Mouse (Mus musculus) limb, embryonic 11.5 days (tissue): Measurements from ENCODE around the gene Zyg11a. TPM values are rescaled to one million over a fixed set of nuclear protein-coding genes. Genes with fewer than 3 reads are reported as not detected.

Experiments used
- ATAC-seq: fragments of 200-750 bp; cut with Nextera tagmentation; 2 replicates; pipeline ENCODE4 v1.8.0; 2017; ENCODE audit warnings: low read depth; ENCODE audit not compliant: insufficient number of reproducible peaks, low FRiP score, low TSS enrichment
- DNase-seq: peaks from one replicate; pipeline ENCODE4 v3.0.0-alpha.2; 2015; ENCODE audit warnings: low spot score
- H3K27ac ChIP-seq: fragments of 300-500 bp; sonication (generic); replicated peaks from 2 replicates; pipeline ENCODE4 v1.5.1; 2014; ENCODE audit warnings: low read depth, mild to moderate bottlenecking, low read length
- H3K27me3 ChIP-seq: fragments of 300-500 bp; sonication (generic); 2 replicates; pipeline ENCODE4 v1.6.1; 2014; ENCODE audit warnings: mild to moderate bottlenecking, low read length, mixed read lengths; ENCODE audit not compliant: control insufficient read depth, insufficient read depth
- H3K36me3 ChIP-seq: fragments of 300-500 bp; sonication (generic); 2 replicates; pipeline ENCODE4 v1.6.1; 2014; ENCODE audit warnings: mild to moderate bottlenecking, low read length, moderate library complexity, mixed read lengths; ENCODE audit not compliant: control insufficient read depth, insufficient read depth
- H3K4me1 ChIP-seq: fragments of 300-500 bp; sonication (generic); 2 replicates; pipeline ENCODE4 v1.6.1; 2014; ENCODE audit warnings: low read length, mixed read lengths; ENCODE audit not compliant: control insufficient read depth, insufficient read depth
- H3K4me2 ChIP-seq: fragments of 300-500 bp; sonication (generic); 2 replicates; pipeline ENCODE4 v1.6.1; 2014; ENCODE audit warnings: low read depth, mild to moderate bottlenecking, moderate library complexity; ENCODE audit not compliant: severe bottlenecking
- H3K4me3 ChIP-seq: fragments of 300-500 bp; sonication (generic); 2 replicates; pipeline ENCODE4 v1.5.1; 2014; ENCODE audit warnings: low read depth, low read length
- H3K9ac ChIP-seq: fragments of 300-500 bp; sonication (generic); 2 replicates; pipeline ENCODE4 v1.6.1; 2014; ENCODE audit warnings: mild to moderate bottlenecking, low read length
- H3K9me3 ChIP-seq: fragments of 300-500 bp; sonication (generic); 2 replicates; pipeline ENCODE4 v1.6.1; 2016; ENCODE audit warnings: low read length; ENCODE audit not compliant: control insufficient read depth
- WGBS: fragments of 180-500 bp; shearing (Covaris S2); extraction: QIAGEN DNeasy Blood & Tissue Kit; methylation state at CpG from one replicate; pipeline ENCODE4 v1.1.7; 2014; 5-methylcytosine and 5-hydroxymethylcytosine counted together
- polyA plus RNA-seq: library from polyadenylated mRNA; unstranded; fragments of >200 nt; fragmentation: Nextera tagmentation; extraction: Ambion mirVana; gene quantifications from 2 replicates; pipeline ENCODE4 v1.2.1, GENCODE M21; 2014

The Zyg11a gene
- polyA plus RNA-seq, result 0.08 and 0.18 TPM in 2 replicates

GRCm38 (mm10) chr4:108217332-108218179 is at the start of gene Zyg11a:
Zyg11a (minus strand) TSS chr4:108218048.
- Histone ChIP-seq H3K27me3 (peaks cover 29% of the 10 kb centered on the region), H3K36me3 (no peaks in the 10 kb centered on the region), H3K4me1 (no peaks in the 10 kb centered on the region), H3K4me2 (peak within 1 kb of the TSS; percentile 57), H3K27ac (no peak within 1 kb of the TSS), H3K4me3 (peak within 1 kb of the TSS; percentile 41), H3K9ac (peak within 1 kb of the TSS; percentile 17; the same call in 1 of the 2 replicates), H3K9me3 (no peaks in the 10 kb centered on the region)
- ATAC-seq, result peak; percentile 47
- peak; percentile 51 for DNase-seq
- WGBS, result under 1% methylated on average over 95 of the region's 107 CpGs

- Histone ChIP-seq H3K27me3 (no peaks in the 10 kb centered on the region), H3K4me1 (no peaks in the 10 kb centered on the region), H3K36me3 (peaks cover 3% of the 10 kb centered on the region; the same call in 1 of the 2 replicates), H3K9ac (no peak overlapping the region), H3K4me2 (no peak overlapping the region), H3K4me3 (no peak overlapping the region), H3K9me3 (no peaks in the 10 kb centered on the region), H3K27ac (no peak overlapping the region)
- no peak for DNase-seq
- WGBS, result 92% methylated on average over 7 of the region's 7 CpGs
- ATAC-seq, result no peak
Observed at GRCm38 (mm10) chr4:108265774-108266173, 47.9 kb upstream of the Zyg11a start.

GRCm38 (mm10) chr4:108253317-108253716 is 35.5 kb upstream of the Zyg11a start:
- H3K36me3 ChIP-seq, result peaks cover 11% of the 10 kb centered on the region; the same call in 1 of the 2 replicates

GRCm38 (mm10) chr4:108250501-108250900 is 32.7 kb upstream of the Zyg11a start:
- no peaks in the 10 kb centered on the region for H3K27me3 ChIP-seq
- no peak overlapping the region for H3K4me2 ChIP-seq
- no peak overlapping the region for H3K4me3 ChIP-seq
- H3K9me3 ChIP-seq, result no peaks in the 10 kb centered on the region
- WGBS, result 95% methylated on average over 9 of the region's 9 CpGs
- no peak for DNase-seq
- no peak overlapping the region for H3K27ac ChIP-seq
- H3K4me1 ChIP-seq, result no peaks in the 10 kb centered on the region
- H3K9ac ChIP-seq, result no peak overlapping the region
- ATAC-seq, result no peak
- peaks cover 7% of the 10 kb centered on the region; the same call in 1 of the 2 replicates for H3K36me3 ChIP-seq

More at GRCm38 (mm10) chr4:108253317-108253716, 35.5 kb upstream of the Zyg11a start:
- Histone ChIP-seq H3K27ac (no peak overlapping the region), H3K27me3 (no peaks in the 10 kb centered on the region), H3K4me1 (no peaks in the 10 kb centered on the region), H3K4me3 (no peak overlapping the region), H3K9ac (no peak overlapping the region), H3K4me2 (no peak overlapping the region), H3K9me3 (no peaks in the 10 kb centered on the region)
- WGBS, result 90% methylated on average over 6 of the region's 6 CpGs
- DNase-seq (no peak), ATAC-seq (no peak)

DNA sequence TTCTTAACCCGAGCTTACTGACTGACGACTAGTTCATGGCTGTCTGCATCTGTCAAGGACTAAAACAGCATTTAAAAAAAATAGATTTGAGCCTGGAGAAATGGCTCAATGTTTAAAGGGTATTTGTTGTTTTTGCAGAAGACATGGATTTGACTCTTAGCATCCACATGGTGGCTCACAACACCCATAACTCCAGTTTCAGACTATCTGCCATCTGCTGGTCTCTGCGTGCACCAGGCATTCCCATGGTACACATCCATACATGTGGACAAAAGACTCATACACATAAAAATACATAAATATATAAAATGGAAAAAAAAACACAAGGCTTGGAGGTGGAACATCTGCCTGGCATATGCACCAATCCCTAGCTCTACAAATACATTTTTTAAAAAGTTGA is 31.5 kb upstream of the Zyg11a start:
- 93% methylated on average over 3 of the region's 3 CpGs for WGBS
- no peak for DNase-seq
- H3K4me1 ChIP-seq, result no peaks in the 10 kb centered on the region

DNA sequence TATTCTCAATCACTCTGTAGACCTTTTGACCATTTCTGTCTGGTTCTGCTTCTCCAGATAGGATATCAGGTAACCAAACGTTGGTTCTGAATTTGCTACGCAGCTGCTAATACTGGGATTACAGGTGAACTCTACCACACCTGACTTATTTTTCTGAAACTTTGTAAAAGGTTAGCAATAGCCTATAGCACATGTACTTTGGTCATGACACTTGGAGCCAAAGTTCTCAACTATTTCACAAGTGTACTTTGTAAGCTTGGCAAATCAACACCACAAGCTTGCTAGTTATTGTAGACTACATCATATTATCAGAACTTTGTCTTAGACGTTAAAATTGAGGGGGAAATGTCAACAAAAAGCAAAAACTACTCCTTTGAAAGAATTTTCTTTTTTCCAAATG is 15.8 kb upstream of the Zyg11a start:
- H3K36me3 ChIP-seq, result no peaks in the 10 kb centered on the region
- no peak overlapping the region for H3K9ac ChIP-seq
- no peaks in the 10 kb centered on the region for H3K9me3 ChIP-seq
- DNase-seq, result no peak
- no peaks in the 10 kb centered on the region for H3K27me3 ChIP-seq
- no peak overlapping the region for H3K27ac ChIP-seq
- no peak for ATAC-seq
- H3K4me1 ChIP-seq, result no peaks in the 10 kb centered on the region
- no peak overlapping the region for H3K4me3 ChIP-seq
- no peak overlapping the region for H3K4me2 ChIP-seq
- WGBS, result 92% methylated on average over 3 of the region's 3 CpGs

More for the DNA sequence above, 31.5 kb upstream of the Zyg11a start:
- Histone ChIP-seq H3K27me3 (no peaks in the 10 kb centered on the region), H3K4me3 (no peak overlapping the region), H3K27ac (no peak overlapping the region), H3K4me2 (no peak overlapping the region), H3K36me3 (peaks cover 7% of the 10 kb centered on the region; the same call in 1 of the 2 replicates), H3K9ac (no peak overlapping the region), H3K9me3 (no peaks in the 10 kb centered on the region)
- no peak for ATAC-seq

DNA sequence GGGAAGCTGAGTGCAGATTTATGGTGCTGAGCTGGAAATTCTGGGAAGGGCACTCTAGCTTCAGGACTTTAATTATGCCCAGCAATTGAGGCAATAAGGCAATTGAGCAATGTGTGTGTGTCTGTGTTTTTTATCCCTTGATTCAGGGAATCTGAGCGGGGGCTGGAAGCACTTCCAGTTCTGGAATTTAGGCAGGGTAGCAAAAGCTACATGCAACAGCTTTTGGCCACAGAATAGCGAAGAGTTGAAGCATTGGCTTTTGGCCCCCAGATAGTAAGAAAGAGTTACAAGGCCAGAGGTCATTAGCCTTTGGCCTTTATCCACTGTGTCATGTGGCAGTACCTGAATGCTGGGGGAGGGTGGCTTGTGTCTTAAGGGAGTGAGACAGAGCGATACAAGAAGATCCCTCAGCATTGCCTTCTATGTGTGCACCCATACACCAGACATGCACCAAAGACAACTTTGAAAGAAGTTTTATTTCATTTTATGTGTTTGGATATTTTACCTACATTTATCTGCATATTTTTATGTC is 7.6 kb upstream of the Zyg11a start:
- Histone ChIP-seq H3K9ac (no peak overlapping the region), H3K4me2 (no peak overlapping the region)
- no peak for ATAC-seq

DNA sequence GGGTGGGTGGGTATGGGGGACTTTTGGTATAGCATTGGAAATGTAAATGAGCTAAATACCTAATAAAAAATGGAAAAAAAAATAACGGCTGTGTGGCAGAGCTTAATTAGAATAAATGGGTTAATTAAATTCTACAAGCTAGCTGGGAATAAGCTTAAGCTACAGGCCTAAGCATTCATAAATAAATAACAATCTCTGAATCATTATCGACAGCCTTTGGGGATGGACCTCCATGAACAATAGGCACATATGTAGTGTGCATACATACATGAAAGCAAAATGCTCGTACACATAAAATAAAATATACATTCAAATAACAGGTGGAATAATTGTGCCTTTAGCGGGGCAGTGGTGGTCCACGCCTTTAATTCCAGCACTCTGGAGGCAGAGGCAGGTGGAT is 4.7 kb upstream of the Zyg11a start:
- H3K4me1 ChIP-seq, result no peaks in the 10 kb centered on the region
- H3K27me3 ChIP-seq, result peaks cover 18% of the 10 kb centered on the region
- no peaks in the 10 kb centered on the region for H3K9me3 ChIP-seq
- 88% methylated on average over 5 of the region's 5 CpGs for WGBS
- H3K4me3 ChIP-seq, result no peak overlapping the region
- no peak overlapping the region for H3K27ac ChIP-seq
- no peaks in the 10 kb centered on the region for H3K36me3 ChIP-seq
- ATAC-seq (no peak), DNase-seq (no peak)
- no peak overlapping the region for H3K9ac ChIP-seq
- no peak overlapping the region for H3K4me2 ChIP-seq

More for the DNA sequence above, 7.6 kb upstream of the Zyg11a start:
- Histone ChIP-seq H3K36me3 (no peaks in the 10 kb centered on the region), H3K4me1 (no peaks in the 10 kb centered on the region), H3K4me3 (no peak overlapping the region), H3K9me3 (no peaks in the 10 kb centered on the region), H3K27me3 (no peaks in the 10 kb centered on the region), H3K27ac (no peak overlapping the region)
- 30% methylated on average over 3 of the region's 3 CpGs for WGBS
- DNase-seq, result no peak
